Mouse (Mus musculus): ENCODE measurements around the gene Adam19.

DNA sequence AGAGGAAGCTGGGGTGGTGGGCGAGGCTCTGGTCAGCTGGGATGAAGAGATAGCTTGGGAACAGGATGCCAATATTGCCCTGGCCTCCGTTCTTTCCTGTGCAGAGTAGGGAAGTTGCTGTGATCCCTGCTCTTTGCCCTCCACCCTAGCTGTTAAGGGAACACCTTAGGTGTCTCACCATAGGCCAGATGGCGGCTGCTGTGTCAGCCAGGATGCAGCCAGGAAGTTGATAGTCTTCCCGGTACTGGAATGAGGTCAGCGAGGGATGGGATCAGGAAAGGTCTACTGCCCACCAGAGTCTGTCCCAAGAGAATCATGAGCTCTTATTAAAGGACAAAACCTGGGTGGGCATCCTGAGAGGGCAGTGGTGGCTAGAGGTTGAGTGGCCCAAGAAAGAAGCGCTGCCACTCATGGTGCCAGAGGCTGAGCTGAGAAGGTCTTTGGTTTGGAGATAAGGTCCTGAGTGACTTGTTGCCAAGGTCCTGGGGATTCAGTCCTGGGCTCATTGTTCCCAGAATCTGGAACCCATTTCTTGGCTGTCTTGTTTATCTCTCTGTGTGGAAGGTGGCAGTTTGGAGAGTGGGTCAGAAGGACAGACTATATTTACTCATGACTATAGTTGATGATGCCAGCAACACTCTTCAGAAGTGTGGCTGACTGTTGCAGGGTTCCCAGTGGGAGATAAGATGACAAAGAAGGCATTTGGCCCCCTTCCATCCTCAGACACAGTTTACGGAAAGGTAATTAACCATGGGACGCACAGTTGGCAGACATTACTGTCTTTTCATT lies 54.6 kb downstream of the Adam19 start:
- no peak for TF ChIP-seq CTCF (IDR thresholded peaks at IDR 0.05; ENCODE audit: extremely low read depth, insufficient read depth, insufficient read length, insufficient replicate concordance)
- TF ChIP-seq POLR2A (IDR thresholded peaks at IDR 0.05; ENCODE audit: low read depth, low read length) = no peak
